In the genomic region with DNA sequence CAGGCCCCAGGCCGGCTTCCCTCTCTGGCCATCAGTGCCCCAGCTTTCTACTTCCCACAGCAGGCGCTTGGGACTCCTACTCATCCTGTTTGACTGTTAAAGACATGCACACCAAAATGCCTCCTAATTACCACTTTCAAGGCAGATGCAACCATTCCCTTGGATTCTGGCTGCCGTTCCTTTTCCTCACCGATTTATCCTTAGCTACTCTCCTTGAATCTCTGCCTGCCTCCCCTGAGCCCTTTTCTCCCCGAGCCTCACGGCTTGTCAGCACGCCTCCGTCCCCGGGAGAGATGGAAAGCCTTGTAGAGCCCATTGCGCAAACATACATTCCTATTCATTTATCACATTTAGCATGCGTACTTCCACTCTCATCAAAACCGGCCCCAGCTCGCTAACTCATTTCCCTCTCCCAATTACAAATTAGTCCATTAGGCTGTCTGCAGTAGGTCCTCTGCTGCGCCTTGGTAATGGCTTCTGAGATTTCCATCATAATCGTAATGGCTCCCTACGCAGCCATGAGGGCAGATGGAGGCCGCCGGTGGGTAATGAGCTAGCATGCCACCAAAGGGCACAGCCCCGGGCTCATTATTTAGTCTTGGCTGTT, we compare ENCODE assay signal across 12 mouse cellular contexts.
DNase-seq lines count a peak whose midpoint lies in the region; ATAC-seq and TF ChIP-seq lines count a peak whose summit lies in the region.
"Had no signal": no experiment of that assay in that cellular context is flagged by ENCODE, and none has a peak within 500 bp of the region (broad histone marks: within the 10 kb centered on the region; RNA-seq: fewer than 3 reads in every experiment).

No protein-coding gene starts in this region.

- peaks cover 11% of the 10 kb centered on the region for H3K36me3 ChIP-seq in embryonic facial prominence, embryonic 14.5 days (ENCODE audit: control insufficient read depth, insufficient read depth, low read length)
- H3K36me3 ChIP-seq in embryonic facial prominence, embryonic 10.5 days (replicated peaks): peaks cover 13% of the 10 kb centered on the region; the same call in 1 of the 2 replicates
- peaks cover 8% of the 10 kb centered on the region; the same call in 1 of the 2 replicates for H3K36me3 ChIP-seq in forebrain, postnatal 0 days (ENCODE audit: insufficient read depth)
- H3K36me3 ChIP-seq in midbrain, embryonic 14.5 days (ENCODE audit: control insufficient read depth, insufficient read depth, low read length): no peaks in the 10 kb centered on the region
- H3K36me3 ChIP-seq: G1E had no signal

- no peak for TF ChIP-seq CTCF in forebrain, postnatal 0 days (IDR thresholded peaks at IDR 0.05; ENCODE audit: low read depth)
- no peak for TF ChIP-seq CTCF in gastrocnemius, adult 2 months (IDR thresholded peaks at IDR 0.05)

- DNase-seq in embryonic facial prominence, embryonic 14.5 days (ENCODE audit: low spot score): peak; percentile 43
- no peak for DNase-seq in embryonic facial prominence, embryonic 10.5 days (ENCODE audit: low spot score)
- DNase-seq in Muller cell, postnatal 12 days (ENCODE audit: inconsistent ontology term): peak; percentile 67
- peak; percentile 35 for DNase-seq in forebrain, postnatal 0 days
- DNase-seq in midbrain, embryonic 14.5 days: peak; percentile 70
- DNase-seq in gastrocnemius, adult 8-10 months (ENCODE audit: low spot score in 2 of 2): no peak
- no peak for DNase-seq in gastrocnemius, adult 2 months
- DNase-seq in adrenal gland, adult 18-20 months (ENCODE audit: low spot score in 2 of 2): no peak

- intact Hi-C loops in gastrocnemius, adult 2 months (cut with DNase I): no loop called here

- H3K4me2 ChIP-seq in embryonic facial prominence, embryonic 14.5 days (ENCODE audit: low read depth, low read length): no peak overlapping the region
- no peak overlapping the region for H3K4me2 ChIP-seq in forebrain, postnatal 0 days (ENCODE audit: low read depth)
- H3K4me2 ChIP-seq in midbrain, embryonic 14.5 days (ENCODE audit: low read length): 0 out of 2 replicates have a peak overlapping the region, but pooled peaks have one; percentile 0

- H3K9me3 ChIP-seq in embryonic facial prominence, embryonic 14.5 days (ENCODE audit: control insufficient read depth, low read length): peaks cover 3% of the 10 kb centered on the region; the same call in 1 of the 2 replicates
- 0 out of 2 replicates have a peak, but pooled peaks cover 7% of the 10 kb centered on the region for H3K9me3 ChIP-seq in embryonic facial prominence, embryonic 10.5 days
- no peaks in the 10 kb centered on the region for H3K9me3 ChIP-seq in forebrain, postnatal 0 days (ENCODE audit: low read length)
- H3K9me3 ChIP-seq in midbrain, embryonic 14.5 days (ENCODE audit: control insufficient read depth, low read length): no peaks in the 10 kb centered on the region

- H3K9ac ChIP-seq in embryonic facial prominence, embryonic 14.5 days (ENCODE audit: low read depth, low read length): no peak overlapping the region
- no peak overlapping the region for H3K9ac ChIP-seq in forebrain, postnatal 0 days
- H3K9ac ChIP-seq in midbrain, embryonic 14.5 days (replicated peaks; ENCODE audit: low read length): no peak overlapping the region

- H3K4me3 ChIP-seq in embryonic facial prominence, embryonic 14.5 days (ENCODE audit: low read depth, low read length): no peak overlapping the region
- no peak overlapping the region for H3K4me3 ChIP-seq in embryonic facial prominence, embryonic 10.5 days
- H3K4me3 ChIP-seq in forebrain, postnatal 0 days (ENCODE audit: low read depth, low read length): no peak overlapping the region
- no peak overlapping the region for H3K4me3 ChIP-seq in midbrain, embryonic 14.5 days (replicated peaks; ENCODE audit: low read depth, low read length)
- H3K4me3 ChIP-seq in gastrocnemius, adult 2 months: no peak overlapping the region

- no peaks in the 10 kb centered on the region for H3K27me3 ChIP-seq in embryonic facial prominence, embryonic 14.5 days (replicated peaks; ENCODE audit: control insufficient read depth, insufficient read depth, low read length)
- H3K27me3 ChIP-seq in embryonic facial prominence, embryonic 10.5 days (replicated peaks; ENCODE audit: low read depth, poor library complexity, severe bottlenecking): peaks cover 25% of the 10 kb centered on the region
- H3K27me3 ChIP-seq in forebrain, postnatal 0 days (ENCODE audit: insufficient read depth, low read length): no peaks in the 10 kb centered on the region
- H3K27me3 ChIP-seq in midbrain, embryonic 14.5 days (ENCODE audit: control insufficient read depth, insufficient read depth, low read length): no peaks in the 10 kb centered on the region

- no peak overlapping the region for H3K27ac ChIP-seq in embryonic facial prominence, embryonic 14.5 days (replicated peaks; ENCODE audit: low read depth, low read length)
- no peak overlapping the region for H3K27ac ChIP-seq in embryonic facial prominence, embryonic 10.5 days (replicated peaks)
- H3K27ac ChIP-seq in forebrain, postnatal 0 days (ENCODE audit: low read depth, low read length): no peak overlapping the region
- H3K27ac ChIP-seq in midbrain, embryonic 14.5 days (replicated peaks; ENCODE audit: low read depth, low read length): peak overlapping the region; percentile 67
- H3K27ac ChIP-seq in gastrocnemius, adult 2 months: no peak overlapping the region
- H3K27ac ChIP-seq: macrophage had no signal

- WGBS in embryonic facial prominence, embryonic 14.5 days: 78% methylated on average over 19 of the region's 19 CpGs
- WGBS in embryonic facial prominence, embryonic 10.5 days: 85% methylated on average over 19 of the region's 19 CpGs
- WGBS in forebrain, postnatal 0 days: 25% methylated on average over 19 of the region's 19 CpGs
- WGBS in midbrain, embryonic 14.5 days: 43% methylated on average over 19 of the region's 19 CpGs

- H3K4me1 ChIP-seq in embryonic facial prominence, embryonic 14.5 days (ENCODE audit: control insufficient read depth, insufficient read depth, low read length): 0 out of 2 replicates have a peak, but pooled peaks cover 2% of the 10 kb centered on the region
- peaks cover 28% of the 10 kb centered on the region for H3K4me1 ChIP-seq in embryonic facial prominence, embryonic 10.5 days
- peaks cover 4% of the 10 kb centered on the region for H3K4me1 ChIP-seq in forebrain, postnatal 0 days (ENCODE audit: insufficient read depth)
- peaks cover 21% of the 10 kb centered on the region for H3K4me1 ChIP-seq in midbrain, embryonic 14.5 days (ENCODE audit: control insufficient read depth, insufficient read depth, low read length)

- peak; percentile 75 for ATAC-seq in embryonic facial prominence, embryonic 14.5 days (ENCODE audit: low read depth)
- peak; percentile 48 for ATAC-seq in forebrain, postnatal 0 days
- no peak for ATAC-seq in midbrain, embryonic 14.5 days (ENCODE audit: low FRiP score, low TSS enrichment)
- ATAC-seq: activated CD4-positive, CD25-positive, alpha-beta regulatory T cell, adult 4 months; intestine, postnatal 0 days had no signal

Comparison
In these comparisons a context has a peak if more than half of its experiments do, and no peak if none do; other contexts are left out.
1. DNase-seq: peak in embryonic facial prominence, embryonic 14.5 days (single experiment), Muller cell, postnatal 12 days (single experiment), forebrain, postnatal 0 days (single experiment) and midbrain, embryonic 14.5 days (single experiment); none in embryonic facial prominence, embryonic 10.5 days (single experiment), gastrocnemius, adult 8-10 months (0 of 2), gastrocnemius, adult 2 months (single experiment) and adrenal gland, adult 18-20 months (0 of 2).